Mouse (Mus musculus) neural tube, embryonic 15.5 days (tissue): ENCODE data around the gene Pappa2. TPM values are rescaled to one million over a fixed set of nuclear protein-coding genes. Genes with fewer than 3 reads are reported as not detected.

ENCODE experiments used
- ATAC-seq: fragments of 200-750 bp; cut with Nextera tagmentation; 2 replicates; pipeline ENCODE4 v1.8.0; 2017; ENCODE audit warnings: mild to moderate bottlenecking, moderate TSS enrichment, moderate library complexity; ENCODE audit not compliant: low FRiP score
- H3K27ac ChIP-seq: fragments of 300-500 bp; sonication (generic); replicated peaks from 2 replicates; pipeline ENCODE4 v1.5.1; 2015; ENCODE audit warnings: mild to moderate bottlenecking, inconsistent platforms
- H3K27me3 ChIP-seq: fragments of 300-500 bp; sonication (generic); replicated peaks from 2 replicates; pipeline ENCODE4 v1.6.1; 2015; ENCODE audit warnings: inconsistent platforms
- H3K36me3 ChIP-seq: fragments of 300-500 bp; sonication (generic); 2 replicates; pipeline ENCODE4 v1.6.1; 2015; ENCODE audit warnings: inconsistent platforms
- H3K4me1 ChIP-seq: fragments of 300-500 bp; sonication (generic); 2 replicates; pipeline ENCODE4 v1.6.1; 2015; ENCODE audit warnings: inconsistent platforms
- H3K4me2 ChIP-seq: fragments of 300-500 bp; sonication (generic); 2 replicates; pipeline ENCODE4 v1.6.1; 2015; ENCODE audit warnings: inconsistent platforms, mild to moderate bottlenecking, moderate library complexity
- H3K4me3 ChIP-seq: fragments of 300-500 bp; sonication (generic); replicated peaks from 2 replicates; pipeline ENCODE4 v1.5.1; 2015; ENCODE audit warnings: mild to moderate bottlenecking, inconsistent platforms
- H3K9ac ChIP-seq: fragments of 300-500 bp; sonication (generic); replicated peaks from 2 replicates; pipeline ENCODE4 v1.6.1; 2015; ENCODE audit warnings: mild to moderate bottlenecking, inconsistent platforms
- H3K9me3 ChIP-seq: fragments of 300-500 bp; sonication (generic); replicated peaks from 2 replicates; pipeline ENCODE4 v1.6.1; 2016; ENCODE audit warnings: inconsistent platforms
- WGBS: fragments of 180-500 bp; shearing (Covaris S2); methylation state at CpG from one replicate; pipeline ENCODE4 v1.1.7; 2015; ENCODE audit warnings: mixed read lengths; 5-methylcytosine and 5-hydroxymethylcytosine counted together
- polyA plus RNA-seq: library from polyadenylated mRNA; unstranded; fragments of >200 nt; fragmentation: Nextera tagmentation; extraction: Ambion mirVana; gene quantifications from 2 replicates; pipeline ENCODE4 v1.2.1, GENCODE M21; 2015

Gene Pappa2
- polyA plus RNA-seq, 1 experiment from 2014 or later = 0.55 TPM

DNA sequence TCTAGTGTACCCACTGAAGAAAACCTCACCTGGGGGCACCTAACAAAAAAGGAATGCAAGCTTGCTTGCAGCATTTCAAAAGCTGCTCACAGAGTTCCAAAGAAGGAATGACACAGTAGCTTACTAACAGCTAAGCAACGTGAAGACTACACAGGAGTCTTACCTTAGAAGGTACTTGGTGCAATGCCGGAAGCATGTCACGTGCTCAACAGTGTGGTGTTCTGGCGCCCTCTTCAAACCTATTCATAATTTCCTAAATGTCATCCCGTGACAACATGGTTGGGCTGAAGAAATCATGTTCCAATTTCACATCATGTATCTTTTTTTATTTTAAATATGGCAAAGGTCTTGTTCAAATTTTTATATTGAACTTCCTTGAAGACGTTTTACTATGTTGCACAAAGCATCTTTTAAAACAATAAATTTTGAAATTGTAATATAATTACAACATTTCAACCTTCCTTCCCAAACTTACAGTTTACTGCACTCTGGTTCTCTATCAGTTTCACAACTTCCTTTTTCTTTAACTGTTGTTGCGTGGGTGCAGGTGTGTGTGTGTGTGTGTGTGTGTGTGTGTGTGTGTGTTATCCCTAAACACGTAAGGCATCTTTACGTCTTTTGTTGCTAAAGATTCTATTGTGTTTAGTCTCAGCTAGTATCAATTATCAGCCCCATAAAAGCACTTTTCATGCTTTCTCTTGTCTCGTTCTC, 282.3 kb downstream of the Pappa2 start:
- H3K4me1 ChIP-seq = no peaks in the 10 kb centered on the region
- no peak overlapping the region for H3K4me2 ChIP-seq
- H3K27ac ChIP-seq = no peak overlapping the region
- no peaks in the 10 kb centered on the region for H3K36me3 ChIP-seq
- H3K9me3 ChIP-seq = no peaks in the 10 kb centered on the region
- WGBS = 90% methylated on average over 10 of the region's 10 CpGs
- no peaks in the 10 kb centered on the region for H3K27me3 ChIP-seq
- no peak overlapping the region for H3K9ac ChIP-seq
- H3K4me3 ChIP-seq = no peak overlapping the region
- no peak for ATAC-seq

DNA sequence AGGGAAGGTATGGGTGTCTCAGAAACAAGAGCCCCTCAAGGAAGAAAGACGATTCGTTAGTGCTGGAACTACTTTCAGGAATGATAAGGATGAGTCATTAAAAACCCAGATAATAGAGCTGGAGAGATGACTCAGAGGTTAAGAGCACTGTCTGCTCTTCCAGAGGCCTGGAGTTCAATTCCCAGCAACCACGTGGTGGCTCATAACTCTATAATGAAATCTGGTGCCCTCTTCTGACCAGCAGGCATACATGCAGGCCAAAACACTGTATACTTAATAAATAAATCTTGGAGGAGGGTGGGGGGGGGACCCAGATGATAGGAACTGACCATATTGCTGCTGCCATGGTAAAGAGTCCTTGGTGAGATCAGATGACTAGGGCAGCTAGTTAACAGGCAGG, 282.9 kb downstream of the Pappa2 start:
- Histone ChIP-seq H3K36me3 (no peaks in the 10 kb centered on the region), H3K4me3 (no peak overlapping the region)
- WGBS = 75% methylated on average over 3 of the region's 3 CpGs

DNA sequence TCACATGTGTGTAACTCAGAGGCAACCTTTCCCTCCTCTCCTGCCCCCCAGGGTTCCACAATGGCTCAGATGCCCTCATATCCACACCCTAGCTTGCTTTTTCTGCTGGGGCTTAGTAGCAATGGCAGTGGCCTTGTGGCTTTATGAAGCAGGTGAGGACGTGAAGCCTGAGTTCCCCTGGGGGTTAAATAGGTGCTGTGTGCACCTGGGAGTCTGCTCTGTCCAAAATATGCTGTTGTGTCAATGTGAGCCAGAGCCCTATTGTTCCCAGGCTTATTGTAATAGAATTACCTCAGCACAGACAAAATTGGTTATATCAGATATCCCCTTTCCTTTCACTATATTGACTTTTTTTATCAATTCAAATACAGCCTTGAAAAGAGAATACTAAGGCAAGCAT, 292.6 kb downstream of the Pappa2 start:
- no peaks in the 10 kb centered on the region for H3K27me3 ChIP-seq
- H3K27ac ChIP-seq = no peak overlapping the region
- H3K4me1 ChIP-seq = no peaks in the 10 kb centered on the region
- H3K9ac ChIP-seq = no peak overlapping the region
- H3K9me3 ChIP-seq = no peaks in the 10 kb centered on the region
- H3K4me2 ChIP-seq = no peak overlapping the region
- 43% methylated on average over 1 of the region's 1 CpGs for WGBS
- ATAC-seq = no peak
- H3K36me3 ChIP-seq = peaks cover 47% of the 10 kb centered on the region
- H3K4me3 ChIP-seq = no peak overlapping the region

More for the DNA sequence above, 282.9 kb downstream of the Pappa2 start:
- H3K4me2 ChIP-seq = no peak overlapping the region
- no peaks in the 10 kb centered on the region for H3K27me3 ChIP-seq
- H3K9me3 ChIP-seq = no peaks in the 10 kb centered on the region
- no peak for ATAC-seq
- no peak overlapping the region for H3K27ac ChIP-seq
- H3K4me1 ChIP-seq = no peaks in the 10 kb centered on the region
- H3K9ac ChIP-seq = no peak overlapping the region

DNA sequence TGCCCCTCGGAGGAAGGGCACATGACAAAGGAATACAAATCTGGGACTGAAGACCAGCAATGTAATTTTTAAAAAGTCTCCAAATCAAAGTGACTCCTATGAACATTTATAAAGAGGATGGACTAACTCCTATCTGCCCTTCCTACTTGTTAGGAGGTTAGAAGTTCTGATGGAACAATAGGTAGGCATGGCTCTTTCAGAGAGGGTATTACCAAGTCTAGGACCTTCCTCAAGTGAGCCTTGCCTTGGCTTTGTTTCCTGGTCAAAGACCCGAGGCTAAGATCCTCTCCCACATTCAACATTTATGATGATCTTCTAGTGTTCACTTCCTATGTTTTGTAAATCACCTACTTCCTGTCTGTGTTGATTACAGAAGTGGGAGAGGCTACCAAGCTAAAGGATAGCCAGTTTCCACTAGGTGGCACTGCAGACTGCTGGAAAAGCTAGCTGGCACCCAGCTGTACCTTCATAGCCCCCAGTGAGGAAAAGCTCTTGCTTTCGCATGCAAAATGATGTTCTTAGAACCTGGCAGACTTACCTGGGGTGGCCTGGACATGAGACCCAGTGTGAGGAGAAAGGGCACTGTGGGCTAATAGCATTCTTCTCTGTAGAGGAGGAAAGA, 310.2 kb downstream of the Pappa2 start:
- WGBS = 42% methylated on average over 3 of the region's 3 CpGs
- Histone ChIP-seq H3K4me3 (no peak overlapping the region), H3K9me3 (no peaks in the 10 kb centered on the region), H3K36me3 (peaks cover 31% of the 10 kb centered on the region), H3K4me2 (no peak overlapping the region), H3K27me3 (no peaks in the 10 kb centered on the region), H3K9ac (no peak overlapping the region), H3K4me1 (no peaks in the 10 kb centered on the region), H3K27ac (no peak overlapping the region)
- ATAC-seq = peak; percentile 63

DNA sequence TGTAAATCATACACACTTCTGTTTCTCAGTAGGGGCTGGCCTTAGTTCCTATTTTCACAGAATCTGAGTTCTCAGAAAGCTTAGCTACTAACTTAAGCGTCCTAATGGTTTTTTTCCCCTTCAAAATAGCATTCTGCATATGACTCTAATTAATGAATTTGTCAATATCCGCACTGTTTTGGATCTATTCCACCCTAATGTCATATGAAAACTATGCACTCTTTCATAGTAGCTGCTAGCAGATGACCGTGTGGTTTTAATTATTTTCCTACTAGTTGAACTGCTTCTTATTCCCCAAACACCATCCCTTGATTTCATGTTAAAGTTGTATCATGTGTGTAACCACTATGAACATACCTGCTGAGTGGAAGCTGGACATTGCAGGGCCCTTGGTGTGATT, 314.3 kb downstream of the Pappa2 start:
- no peaks in the 10 kb centered on the region for H3K27me3 ChIP-seq
- no peak overlapping the region for H3K9ac ChIP-seq
- H3K27ac ChIP-seq = no peak overlapping the region
- no peak overlapping the region for H3K4me3 ChIP-seq
- peaks cover 35% of the 10 kb centered on the region for H3K36me3 ChIP-seq
- no peak for ATAC-seq
- no peaks in the 10 kb centered on the region for H3K9me3 ChIP-seq
- 91% methylated on average over 3 of the region's 3 CpGs for WGBS
- H3K4me2 ChIP-seq = no peak overlapping the region
- H3K4me1 ChIP-seq = no peaks in the 10 kb centered on the region
